Mouse (Mus musculus): ENCODE data around the gene Runx1.
A peak's percentile ranks its signal among the peaks of the same experiment; 100 is the strongest.

Gene Runx1

DNA sequence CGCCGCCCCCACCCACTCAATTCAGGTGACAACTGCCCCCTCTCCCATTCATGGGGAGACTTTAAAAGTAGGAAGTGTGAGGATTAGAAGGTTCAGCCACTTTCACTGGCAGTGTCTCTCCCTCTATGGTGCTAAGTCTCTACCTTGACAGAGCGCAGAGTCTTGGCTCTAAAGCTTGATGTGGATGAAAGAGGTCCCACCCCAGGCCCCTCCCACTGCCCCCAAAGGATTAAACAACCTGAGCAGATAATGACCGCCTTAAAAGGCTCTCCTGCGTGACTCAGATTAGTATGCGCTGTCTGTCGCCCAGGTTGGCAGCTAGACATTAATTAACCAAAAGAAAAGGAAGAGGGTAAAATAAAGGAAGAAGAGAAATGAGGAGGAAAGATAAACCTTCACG lies 215.5 kb downstream of the Runx1 start:
- DNase-seq (ENCODE audit: low spot score): no peak

DNA sequence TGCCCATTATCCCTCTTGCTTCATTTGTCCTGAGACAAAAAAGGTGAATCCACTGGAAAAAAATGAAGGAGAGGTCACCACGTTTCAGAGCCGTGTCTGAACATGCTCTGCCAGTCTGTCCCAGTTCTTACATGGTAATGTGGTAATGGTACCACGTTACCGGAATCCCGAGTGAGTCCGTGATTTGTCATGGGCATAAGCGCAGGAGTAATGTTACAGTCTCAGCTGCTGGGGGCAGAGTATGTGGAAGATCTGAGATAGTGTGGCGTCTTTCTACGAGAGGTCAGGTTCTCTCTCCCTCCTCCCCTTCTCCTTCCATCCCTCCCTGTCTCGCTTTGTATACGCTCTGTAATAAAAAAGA lies 216.3 kb downstream of the Runx1 start:
- DNase-seq (ENCODE audit: low spot score): no peak

DNA sequence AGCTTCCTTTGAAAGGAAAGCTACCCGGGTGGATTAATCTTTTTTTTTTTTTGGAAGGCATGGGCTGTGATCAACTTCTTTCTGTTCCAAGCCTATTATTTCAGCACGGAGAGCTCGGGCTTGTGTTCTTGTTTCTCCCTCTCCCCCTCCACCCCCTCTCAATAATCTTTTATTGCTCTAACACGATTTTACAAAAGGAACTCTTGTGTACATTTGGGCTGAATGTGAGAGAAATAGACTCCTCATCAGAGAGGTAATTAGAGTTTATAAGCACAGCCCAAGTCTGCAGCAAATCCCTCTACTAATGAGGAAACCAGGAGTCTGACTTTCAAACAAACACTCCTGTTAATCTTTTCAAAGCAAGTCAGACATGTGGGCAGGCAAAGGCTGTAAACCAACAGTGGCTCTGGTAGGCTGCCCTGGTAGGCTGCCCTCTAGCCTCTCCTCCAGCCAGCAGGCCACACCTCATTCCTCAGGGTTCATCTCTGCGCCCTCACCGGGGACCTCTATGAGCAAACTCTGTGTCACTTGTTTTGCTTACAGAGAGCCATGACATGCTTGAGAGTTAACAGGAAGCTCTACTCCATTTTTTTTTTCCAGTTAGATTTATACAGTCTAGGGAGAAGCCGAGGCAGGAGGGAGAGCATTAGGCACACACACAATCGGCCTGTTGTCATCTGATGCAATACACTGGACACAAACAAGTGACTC lies 216.8 kb downstream of the Runx1 start:
- DNase-seq (ENCODE audit: low spot score): no peak

DNA sequence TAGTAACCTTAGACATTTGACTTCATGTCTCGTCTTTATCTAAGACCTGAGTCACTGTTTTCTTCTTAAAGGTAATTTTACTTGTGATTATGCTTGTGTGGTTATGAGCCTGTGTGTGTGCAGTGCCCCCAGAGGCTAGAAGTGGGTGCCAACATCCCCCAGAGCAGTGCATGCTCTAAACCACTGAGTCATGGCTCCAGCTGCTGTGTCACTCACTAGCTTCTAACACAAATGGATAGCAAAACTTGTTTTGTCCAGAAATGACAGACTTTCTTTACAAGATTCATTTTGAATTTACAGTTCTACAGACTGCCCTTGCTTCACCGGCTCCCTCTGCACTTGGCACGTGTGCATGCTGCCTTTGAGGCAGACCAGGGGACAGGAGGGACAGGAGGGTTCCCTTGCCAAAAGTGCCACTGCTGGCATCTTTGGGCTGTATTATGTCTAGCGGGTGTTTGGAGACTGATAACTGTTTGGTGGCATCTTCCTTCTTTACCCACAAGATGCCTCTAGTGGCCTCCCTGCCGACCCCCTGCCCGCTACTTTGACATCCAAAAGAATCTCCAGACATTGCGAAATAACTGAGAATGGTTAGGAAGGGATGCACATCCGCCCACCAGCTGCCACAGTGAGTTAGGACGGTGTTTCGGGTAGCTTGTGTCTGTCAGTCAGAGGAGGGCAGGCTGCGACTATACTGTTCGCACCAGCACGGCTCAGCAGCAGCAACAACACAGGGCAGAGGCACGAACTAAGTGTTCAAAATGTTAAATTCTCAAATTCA lies 217.6 kb downstream of the Runx1 start:
- DNase-seq (ENCODE audit: low spot score): no peak

DNA sequence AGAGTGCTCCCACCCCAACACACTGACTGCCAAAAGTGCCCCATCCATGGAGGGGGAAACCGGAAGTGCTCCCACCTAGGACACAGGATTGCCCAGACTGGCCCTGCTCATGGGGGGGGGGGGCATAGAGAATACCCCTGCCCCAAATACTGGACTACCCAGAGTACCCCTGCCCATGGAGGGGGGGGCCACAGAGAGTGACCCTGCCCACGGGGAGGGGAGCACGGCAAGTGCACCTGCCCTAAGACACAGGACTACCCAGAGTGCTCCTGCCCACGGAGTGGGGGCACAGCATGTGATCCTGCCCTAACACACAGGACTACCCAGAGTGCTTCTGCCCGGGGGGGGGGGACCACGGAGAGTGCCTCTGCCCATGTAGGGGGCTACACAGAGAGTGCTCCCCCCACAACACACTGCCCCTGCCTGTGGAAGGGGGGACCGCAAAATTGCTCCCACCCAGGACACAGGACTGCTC lies 219.4 kb downstream of the Runx1 start:
- DNase-seq (ENCODE audit: low spot score): no peak

DNA sequence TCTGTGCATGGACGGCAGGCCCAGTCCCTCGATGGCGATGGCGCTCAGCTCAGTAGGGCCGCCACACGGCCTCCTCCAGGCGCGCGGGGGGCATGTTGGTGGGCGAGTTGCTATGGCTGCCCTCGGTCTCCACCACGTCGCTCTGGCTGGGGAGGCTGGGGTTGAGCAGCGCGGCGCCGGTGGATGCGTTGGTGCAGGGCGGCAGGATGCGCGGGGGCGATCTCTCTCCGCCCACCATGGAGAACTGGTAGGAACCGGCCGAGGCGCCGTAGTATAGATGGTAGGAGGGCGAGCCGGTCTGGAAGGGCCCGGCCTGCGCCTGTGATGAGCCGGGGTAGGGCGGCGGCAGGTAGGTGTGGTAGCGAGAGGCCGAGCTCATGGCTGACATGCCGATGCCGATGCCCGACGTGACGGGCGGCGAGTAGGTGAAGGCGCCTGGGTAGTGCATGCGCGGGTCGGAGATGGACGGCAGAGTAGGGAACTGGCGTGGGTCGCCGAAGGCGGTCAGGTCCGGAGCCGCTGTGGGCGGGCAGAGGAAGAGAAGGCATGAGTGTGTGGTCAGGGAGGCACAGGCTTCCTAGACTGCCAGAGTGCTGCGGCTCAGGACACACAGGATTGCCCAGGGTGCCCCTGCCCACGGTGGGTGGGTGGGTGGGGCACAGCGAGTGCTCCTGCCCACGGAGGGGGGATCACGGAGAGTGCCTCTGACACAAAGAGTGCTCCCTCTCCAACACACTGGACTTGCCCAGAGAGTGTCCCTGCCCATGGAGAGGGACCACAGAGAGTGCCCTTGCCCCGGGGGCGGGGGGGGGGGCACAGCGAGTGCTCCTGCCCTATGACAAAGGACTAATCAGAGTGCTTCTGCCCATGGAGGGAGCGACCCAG lies 220.1 kb downstream of the Runx1 start:
- DNase-seq (ENCODE audit: low spot score): no peak

DNA sequence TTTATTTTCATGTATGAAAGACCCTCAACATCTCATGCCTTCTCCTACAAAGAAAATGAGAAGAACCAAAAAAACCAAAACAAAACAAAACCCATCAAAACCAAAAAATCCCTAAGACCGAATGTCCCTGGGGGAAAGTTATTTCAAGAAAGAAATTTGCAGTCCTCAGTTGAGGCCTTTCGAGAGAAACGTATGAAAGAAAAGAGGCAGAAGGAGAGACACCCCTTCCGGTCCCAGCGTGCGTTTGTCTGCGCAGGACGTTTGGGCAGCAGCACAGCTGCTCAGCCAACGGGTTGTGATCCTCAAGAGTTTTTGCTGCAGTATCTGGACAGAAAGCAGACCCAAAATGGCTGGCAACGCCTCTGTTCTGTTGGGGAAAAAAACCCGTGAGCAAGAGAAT lies 223.4 kb downstream of the Runx1 start:
- DNase-seq (ENCODE audit: low spot score): no peak

DNA sequence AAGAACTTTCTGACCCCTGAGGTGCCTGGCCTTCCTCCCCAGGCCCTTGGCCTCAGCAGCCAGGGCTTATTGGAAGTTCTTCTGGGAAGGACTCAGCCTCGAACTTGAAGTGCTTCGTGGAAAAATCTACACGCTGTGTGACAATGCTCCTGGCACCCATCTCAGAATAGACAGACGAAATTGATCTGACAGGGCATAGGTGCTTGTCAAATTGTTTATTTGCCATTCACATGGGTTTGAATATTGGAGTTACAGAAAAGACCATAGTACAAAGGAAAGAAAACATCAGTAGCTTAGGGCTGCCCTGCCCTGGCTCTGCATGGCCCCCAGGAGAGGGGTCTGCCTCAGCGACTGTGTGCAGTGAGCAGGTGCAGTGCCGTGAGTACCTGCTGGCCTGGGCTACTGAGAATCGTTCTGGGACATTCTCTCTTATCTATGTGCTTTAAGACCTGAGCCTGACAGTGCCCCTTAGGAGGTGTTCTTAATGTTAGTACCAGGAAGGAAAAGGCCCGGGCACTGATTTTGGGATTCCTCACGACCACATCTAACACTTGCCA lies 224.6 kb downstream of the Runx1 start:
- DNase-seq (ENCODE audit: low spot score): no peak

DNA sequence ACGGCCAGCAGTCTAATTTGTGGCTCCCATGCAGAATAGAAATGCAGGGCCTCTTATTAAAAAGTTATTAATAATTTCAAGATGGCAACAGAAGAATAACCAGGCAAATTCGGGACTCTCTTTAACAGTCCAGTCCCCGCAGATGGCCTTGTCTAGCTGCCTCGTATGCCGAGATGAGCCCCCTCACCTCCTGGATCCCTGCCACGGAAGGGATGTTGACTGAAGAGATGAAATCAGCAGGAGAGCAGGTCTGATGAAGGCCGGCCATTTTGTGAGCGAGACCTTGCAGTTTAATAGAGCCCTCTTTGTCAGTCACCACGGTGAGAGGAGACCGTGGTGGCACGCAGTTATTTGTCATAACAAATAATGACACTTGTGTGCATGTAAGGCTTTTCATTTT lies 226.5 kb downstream of the Runx1 start:
- DNase-seq (ENCODE audit: low spot score): no peak

DNA sequence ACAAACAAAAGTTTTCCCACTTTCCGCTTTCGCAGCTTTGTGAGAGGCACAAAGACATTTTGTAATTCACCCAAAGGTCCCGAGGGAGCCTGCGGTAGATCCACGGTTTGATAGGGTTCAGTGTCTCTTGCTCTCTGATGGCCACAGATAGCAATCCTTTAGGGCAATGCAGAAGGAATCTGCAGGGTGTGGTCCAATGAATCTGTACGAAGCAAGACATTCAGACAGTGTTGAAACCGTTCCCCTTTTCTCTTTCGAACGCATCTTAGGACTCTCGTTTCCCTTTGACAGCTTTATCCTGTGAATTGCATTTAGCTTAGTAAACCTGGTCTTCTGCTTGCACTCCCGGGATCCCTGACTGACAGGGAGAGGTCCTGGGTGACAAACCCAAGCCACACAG lies 228.3 kb downstream of the Runx1 start:
- DNase-seq (ENCODE audit: low spot score): no peak

DNA sequence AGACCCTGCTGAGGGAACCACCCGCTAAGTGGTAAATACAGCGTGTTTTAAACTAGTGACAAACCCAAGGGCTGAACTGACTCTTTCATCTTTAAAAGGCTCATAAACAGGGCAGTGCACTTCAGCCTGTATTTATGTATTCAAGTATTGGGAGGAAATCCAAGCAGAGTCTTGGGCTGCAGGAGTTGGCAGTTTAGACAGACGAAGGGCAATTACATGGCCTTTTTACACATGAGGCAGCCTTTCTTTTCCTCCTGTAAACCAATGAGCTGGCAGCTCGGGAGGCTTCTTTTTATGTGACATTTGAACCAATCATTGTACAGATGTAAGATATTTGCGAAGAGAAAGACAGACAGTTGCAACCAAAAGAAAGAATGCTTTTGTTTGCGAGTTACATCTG lies 233.7 kb downstream of the Runx1 start:
- DNase-seq (ENCODE audit: low spot score): no peak

DNA sequence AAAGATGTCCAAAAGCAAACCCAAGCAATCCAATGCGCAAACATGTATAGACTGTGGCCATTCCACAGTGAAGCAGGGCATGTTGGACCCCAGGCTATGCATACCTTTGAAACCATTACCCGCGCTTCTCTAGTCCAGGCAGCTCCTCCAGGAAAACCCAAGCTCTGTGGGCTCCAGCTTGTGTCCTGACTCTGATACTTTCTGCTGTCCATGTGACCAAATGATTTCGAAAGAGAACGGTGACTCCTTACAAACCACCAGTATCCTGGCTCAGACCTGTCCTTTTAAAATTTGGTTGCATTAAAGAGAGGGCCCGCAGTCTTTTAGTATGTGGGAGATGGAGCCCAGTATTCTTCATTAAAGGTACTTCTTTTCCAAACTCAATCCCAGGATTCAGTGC lies 234.2 kb downstream of the Runx1 start:
- DNase-seq (ENCODE audit: low spot score): no peak

DNA sequence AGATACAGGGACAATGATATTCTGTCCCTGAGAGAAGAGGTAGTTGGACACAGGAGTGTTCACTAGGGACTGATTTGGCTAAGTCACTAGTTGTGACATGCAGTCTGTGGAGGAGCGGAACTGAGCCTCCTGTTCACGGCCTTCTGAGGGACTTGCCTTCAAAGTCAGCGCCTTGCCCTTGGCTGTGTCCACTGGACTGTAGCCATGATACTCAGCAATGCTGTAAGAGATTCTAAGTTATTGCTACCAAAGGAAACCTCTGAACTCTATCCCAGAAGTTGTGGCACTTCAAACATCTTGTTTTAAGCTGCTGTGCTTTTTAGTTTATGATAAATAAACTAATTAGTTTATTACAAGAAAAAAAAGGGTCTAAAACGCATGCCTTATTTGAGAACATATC lies 238.1 kb downstream of the Runx1 start:
- DNase-seq (ENCODE audit: low spot score): no peak

DNA sequence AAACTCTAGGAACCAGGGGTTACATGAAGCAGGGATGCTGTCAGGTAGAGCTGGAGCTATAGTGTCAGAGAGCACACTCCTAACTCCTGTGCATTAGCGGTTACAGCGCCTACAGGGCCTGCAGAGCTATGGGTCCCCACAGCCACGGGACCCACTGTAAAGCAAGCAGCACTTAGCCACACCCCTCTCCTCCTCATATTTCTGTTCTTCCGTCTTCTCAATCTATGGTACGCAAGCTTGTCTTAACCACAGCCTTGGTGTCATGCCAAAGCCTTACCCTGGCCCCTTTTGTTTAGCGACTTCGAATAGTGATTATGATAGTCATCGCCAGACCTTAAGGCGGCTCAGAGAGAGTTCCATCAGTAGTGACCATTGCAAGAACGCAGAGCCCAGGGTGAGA lies 244.2 kb downstream of the Runx1 start:
- no peak for DNase-seq (ENCODE audit: low spot score)

DNA sequence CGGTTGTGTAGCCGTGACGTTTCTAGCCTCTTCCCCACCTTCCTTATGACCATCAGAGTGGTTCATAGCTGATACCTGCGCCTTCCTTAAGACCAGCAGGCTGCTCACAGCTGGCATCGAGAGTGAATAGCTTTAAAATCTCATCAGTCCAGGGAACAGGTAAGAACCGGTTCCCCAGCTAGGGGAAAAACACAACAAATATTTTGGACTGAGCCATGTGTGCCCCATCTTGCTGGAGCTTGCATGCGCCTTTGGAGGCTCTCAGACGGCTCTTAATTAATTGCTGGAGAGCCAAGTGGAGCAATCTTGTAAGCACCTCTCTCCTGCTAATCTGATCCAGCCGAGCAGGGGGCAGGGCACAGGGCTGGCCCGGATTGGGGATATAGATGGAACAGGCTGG lies 245.0 kb downstream of the Runx1 start:
- no peak for DNase-seq (ENCODE audit: low spot score)

DNA sequence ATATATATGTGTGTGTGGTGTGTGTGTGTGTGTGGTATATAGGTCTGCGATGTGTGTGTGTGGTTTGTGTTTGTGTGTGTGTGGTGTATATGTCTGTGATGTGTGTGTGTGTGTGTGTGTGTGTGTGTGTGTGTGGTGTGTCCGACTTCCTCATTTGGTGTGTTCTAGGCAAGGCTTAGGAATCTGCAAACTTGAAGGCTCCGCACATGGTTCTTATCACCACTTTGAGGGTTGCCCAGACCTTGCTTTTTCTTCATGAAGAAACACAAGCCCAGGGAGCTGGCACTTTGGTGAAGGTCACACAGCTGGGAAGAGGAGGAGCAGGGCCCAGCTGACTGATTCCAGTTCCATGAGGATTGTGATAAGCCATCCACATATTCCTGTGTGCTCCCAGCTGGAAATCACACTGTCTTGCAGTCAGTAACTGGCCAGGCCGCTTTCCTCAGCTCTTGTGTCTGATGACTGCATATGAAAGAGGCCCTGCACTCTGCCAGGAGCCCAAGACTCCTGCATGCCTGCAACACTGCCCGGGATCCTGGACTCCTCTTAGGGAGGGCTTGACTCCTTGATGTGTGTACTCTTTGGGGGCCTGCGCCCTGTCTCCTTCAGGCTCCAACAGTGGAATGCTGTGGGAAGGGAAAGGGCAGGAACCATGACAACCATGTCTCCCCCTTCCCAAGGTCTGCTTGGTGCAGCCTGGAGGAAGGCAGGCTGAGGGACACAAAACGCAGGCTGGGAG lies 246.9 kb downstream of the Runx1 start:
- no peak for DNase-seq (ENCODE audit: low spot score)

DNA sequence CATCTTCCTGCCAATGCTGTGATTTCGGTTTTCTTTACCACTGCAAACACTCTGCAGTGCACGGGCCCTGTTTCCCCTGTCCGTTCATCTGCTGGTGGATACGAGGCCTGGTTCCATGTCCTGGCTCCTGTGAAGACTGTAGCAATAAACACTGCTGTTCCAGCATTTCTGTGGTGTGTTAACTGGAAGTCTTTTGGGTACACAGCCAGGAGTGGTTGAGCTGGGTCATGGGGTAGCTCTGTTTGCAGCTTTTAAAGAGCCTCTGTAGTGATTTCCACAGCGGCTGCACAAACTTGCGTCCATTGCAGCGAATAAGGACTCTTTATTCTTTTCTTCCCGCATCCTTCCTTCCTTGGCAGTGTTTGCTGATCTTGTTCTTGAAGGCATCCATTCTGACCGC lies 248.6 kb downstream of the Runx1 start:
- DNase-seq (ENCODE audit: low spot score): no peak

DNA sequence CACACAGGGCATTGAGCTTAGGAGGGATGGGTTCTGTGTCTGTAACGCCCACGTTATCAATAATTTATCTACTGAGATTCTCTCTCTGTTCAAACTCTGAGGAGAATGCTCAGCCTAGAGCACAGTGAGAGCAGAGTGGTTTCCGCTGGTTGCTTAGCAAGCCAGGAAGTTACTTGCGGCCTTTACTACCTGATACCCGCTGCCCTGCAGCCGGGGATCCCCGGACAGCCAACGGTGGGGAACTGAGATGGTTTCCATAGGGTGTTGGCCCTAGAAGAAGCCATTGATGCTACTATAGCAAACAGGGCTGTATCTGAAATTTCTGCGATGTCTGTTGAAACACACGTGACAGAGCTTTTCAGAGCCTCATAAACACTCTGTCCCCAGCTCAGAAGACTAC lies 250.2 kb downstream of the Runx1 start:
- peak; percentile 25 for DNase-seq (ENCODE audit: low spot score)

DNA sequence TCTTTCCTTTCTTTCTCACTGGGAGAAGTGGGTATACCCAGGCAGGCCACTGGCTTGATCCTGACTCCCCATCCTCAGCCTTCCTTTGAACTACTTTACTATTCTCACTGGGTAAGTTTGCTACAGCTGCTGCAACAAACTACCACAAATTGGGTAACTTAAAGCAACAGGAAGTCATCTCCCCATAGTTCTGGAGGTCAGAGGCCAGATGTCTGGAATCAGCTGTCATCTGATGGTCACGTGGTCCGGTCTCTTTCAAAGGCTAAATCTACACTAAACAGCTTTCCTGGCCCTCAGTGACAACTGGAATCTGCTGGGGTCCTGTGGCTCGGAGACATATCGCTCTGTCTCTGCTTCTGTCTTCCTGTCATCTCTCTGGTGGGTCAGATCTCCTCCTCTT lies 252.8 kb downstream of the Runx1 start:
- DNase-seq (ENCODE audit: low spot score): no peak

DNA sequence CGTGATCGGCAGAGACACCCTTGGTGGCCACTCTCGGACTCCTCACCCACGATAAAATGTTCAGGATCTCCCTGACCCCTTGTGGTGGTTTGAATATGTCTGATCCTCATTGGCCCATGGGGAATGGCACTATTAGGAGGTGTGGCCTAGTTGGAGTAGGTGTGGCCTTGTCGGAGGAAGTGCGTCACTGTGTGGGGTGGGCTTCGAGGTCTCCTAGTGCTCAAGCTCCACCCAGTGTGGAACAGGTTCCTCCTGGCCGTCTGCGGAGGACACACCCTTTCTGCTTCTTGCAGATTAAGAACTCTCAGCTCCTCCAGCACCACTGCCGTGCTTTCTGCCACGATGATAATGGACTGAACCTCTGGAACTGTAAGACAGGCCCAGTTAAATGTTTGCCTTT lies 254.7 kb downstream of the Runx1 start:
- DNase-seq (ENCODE audit: low spot score): no peak

DNA sequence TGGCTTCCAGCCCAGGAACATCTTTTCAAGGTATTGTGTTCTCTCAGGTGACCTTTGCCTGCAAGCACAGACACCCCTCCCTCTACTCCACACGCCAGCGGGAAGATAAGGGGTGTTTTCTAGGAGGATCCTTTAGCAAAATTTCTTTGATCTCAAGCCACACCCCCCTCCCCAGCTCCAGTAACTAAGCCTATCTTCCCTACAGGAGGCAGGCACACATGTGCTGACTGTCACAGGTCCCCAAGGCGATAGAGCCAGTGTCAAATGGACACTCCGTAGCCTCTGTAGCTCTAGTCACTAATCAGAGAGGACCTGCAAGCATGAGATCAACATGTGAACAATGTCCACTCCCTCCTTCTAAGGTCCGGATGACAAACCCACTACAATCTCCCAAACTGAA lies 259.8 kb downstream of the Runx1 start:
- DNase-seq (ENCODE audit: low spot score): no peak

DNA sequence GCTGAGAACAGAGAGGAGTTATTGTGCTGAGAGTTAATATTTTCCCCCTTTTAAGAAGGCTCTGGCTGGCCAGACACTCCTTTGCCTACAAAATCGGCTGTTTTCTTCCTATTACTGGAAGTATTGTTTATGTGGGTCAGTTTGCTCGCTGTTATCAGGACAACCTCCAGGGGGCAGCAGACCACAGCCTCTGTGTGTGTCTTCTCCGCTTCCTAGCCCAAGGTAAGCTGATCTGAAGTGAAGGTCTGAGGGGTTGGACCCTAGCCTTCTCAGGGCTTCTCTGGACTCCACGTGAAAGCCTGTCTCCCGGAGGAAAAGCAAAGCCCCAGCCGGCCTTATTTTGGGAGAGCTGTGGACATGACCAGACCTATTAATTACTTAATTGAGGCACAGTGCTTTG lies 260.2 kb downstream of the Runx1 start:
- DNase-seq (ENCODE audit: low spot score): peak; percentile 70
